Mouse (Mus musculus) ES-Bruce4 (cell line): ENCODE measurements around the gene Sgo1. TPM values are rescaled to one million over a fixed set of nuclear protein-coding genes. Genes with fewer than 3 reads are reported as not detected.

ENCODE experiments used
- H3K27ac ChIP-seq: 2 replicates; pipeline ENCODE4 v1.5.1; 2012; ENCODE audit warnings: low read length, inconsistent platforms; ENCODE audit not compliant: insufficient read depth
- H3K27me3 ChIP-seq: 2 replicates; pipeline ENCODE4 v1.6.1; 2012; ENCODE audit warnings: mild to moderate bottlenecking, low read length, inconsistent platforms; ENCODE audit not compliant: control insufficient read depth, poor library complexity, insufficient read depth, severe bottlenecking
- H3K36me3 ChIP-seq: 2 replicates; pipeline ENCODE4 v1.6.1; 2012; ENCODE audit warnings: inconsistent platforms, mild to moderate bottlenecking, low read length, moderate library complexity; ENCODE audit not compliant: control insufficient read depth, poor library complexity, insufficient read depth, severe bottlenecking
- H3K4me1 ChIP-seq: one replicate; pipeline ENCODE4 v1.8.1; 2011; ENCODE audit warnings: low read length; ENCODE audit not compliant: control insufficient read depth, insufficient read depth
- H3K4me3 ChIP-seq: 2 replicates; pipeline ENCODE4 v1.5.1; 2011; ENCODE audit warnings: low read depth, mild to moderate bottlenecking, low read length
- H3K9ac ChIP-seq: 2 replicates; pipeline ENCODE4 v1.6.1; 2012; ENCODE audit warnings: low read depth, mild to moderate bottlenecking, inconsistent platforms; ENCODE audit not compliant: poor library complexity, severe bottlenecking
- H3K9me3 ChIP-seq: replicated peaks from 2 replicates; pipeline ENCODE4 v1.6.1; 2012; ENCODE audit warnings: mild to moderate bottlenecking, low read length, inconsistent platforms; ENCODE audit not compliant: control insufficient read depth, poor library complexity, insufficient read depth, severe bottlenecking
- CTCF ChIP-seq: IDR thresholded peaks from one replicate; pipeline ENCODE4 v1.8.1; 2011; ENCODE audit warnings: low read depth, low read length
- EP300 ChIP-seq: IDR thresholded peaks from 2 replicates; pipeline ENCODE4 v1.6.1; 2011; ENCODE audit warnings: low read depth, low read length; ENCODE audit not compliant: insufficient read depth
- POLR2A ChIP-seq: IDR thresholded peaks from one replicate; pipeline ENCODE4 v1.8.1; 2011; ENCODE audit warnings: low read length; ENCODE audit not compliant: insufficient read depth
- polyA plus RNA-seq: library from polyadenylated mRNA; stranded (reverse); fragments of >200 nt; gene quantifications from 2 replicates; pipeline ENCODE4 v1.2.4, GENCODE M21; 2011; ENCODE audit warnings: low read depth; ENCODE audit not compliant: missing spikeins, insufficient read depth, insufficient read length

The Sgo1 gene
- polyA plus RNA-seq, 1 experiment, result 71.5 TPM

GRCm38 (mm10) chr17:53656369-53656860, 32.7 kb downstream of the Sgo1 start:
- no peak overlapping the region for H3K4me3 ChIP-seq
- H3K9me3 ChIP-seq, result no peaks in the 10 kb centered on the region
- H3K36me3 ChIP-seq, result peaks cover 25% of the 10 kb centered on the region
- H3K27me3 ChIP-seq, result no peaks in the 10 kb centered on the region
- no peak overlapping the region for H3K9ac ChIP-seq
- no peak overlapping the region for H3K27ac ChIP-seq
- H3K4me1 ChIP-seq, result peaks cover 3% of the 10 kb centered on the region
- TF ChIP-seq EP300 (no peak), CTCF (no peak), POLR2A (no peak)

GRCm38 (mm10) chr17:53655959-53656358, 33.2 kb downstream of the Sgo1 start:
- Histone ChIP-seq H3K4me1 (peaks cover 3% of the 10 kb centered on the region), H3K9me3 (no peaks in the 10 kb centered on the region), H3K36me3 (peaks cover 25% of the 10 kb centered on the region), H3K9ac (no peak overlapping the region), H3K27ac (no peak overlapping the region), H3K4me3 (no peak overlapping the region), H3K27me3 (no peaks in the 10 kb centered on the region)
- TF ChIP-seq EP300 (no peak), CTCF (no peak), POLR2A (no peak)

GRCm38 (mm10) chr17:53655081-53655480, 34.1 kb downstream of the Sgo1 start:
- H3K36me3 ChIP-seq, result peaks cover 25% of the 10 kb centered on the region
- no peaks in the 10 kb centered on the region for H3K9me3 ChIP-seq
- no peak overlapping the region for H3K4me3 ChIP-seq
- peaks cover 3% of the 10 kb centered on the region for H3K4me1 ChIP-seq
- no peak overlapping the region for H3K9ac ChIP-seq
- no peak overlapping the region for H3K27ac ChIP-seq
- TF ChIP-seq CTCF (no peak), POLR2A (no peak), EP300 (no peak)
- H3K27me3 ChIP-seq, result no peaks in the 10 kb centered on the region

- TF ChIP-seq POLR2A, result no peak
- no peak for TF ChIP-seq CTCF
- TF ChIP-seq EP300, result no peak
- Histone ChIP-seq H3K36me3 (peaks cover 25% of the 10 kb centered on the region), H3K27ac (no peak overlapping the region), H3K9ac (no peak overlapping the region), H3K9me3 (no peaks in the 10 kb centered on the region), H3K4me1 (peaks cover 3% of the 10 kb centered on the region), H3K4me3 (no peak overlapping the region), H3K27me3 (no peaks in the 10 kb centered on the region)
Observed at GRCm38 (mm10) chr17:53654596-53654995, 34.5 kb downstream of the Sgo1 start.

- TF ChIP-seq CTCF (no peak), POLR2A (no peak), EP300 (no peak)
- Histone ChIP-seq H3K4me3 (no peak overlapping the region), H3K9ac (no peak overlapping the region), H3K9me3 (no peaks in the 10 kb centered on the region), H3K4me1 (no peaks in the 10 kb centered on the region), H3K27ac (no peak overlapping the region), H3K27me3 (no peaks in the 10 kb centered on the region), H3K36me3 (peaks cover 22% of the 10 kb centered on the region)
Observed at GRCm38 (mm10) chr17:53650251-53650661, 38.9 kb downstream of the Sgo1 start.

- TF ChIP-seq POLR2A (no peak), CTCF (no peak), EP300 (no peak)
- H3K9me3 ChIP-seq, result no peaks in the 10 kb centered on the region
Observed at GRCm38 (mm10) chr17:53643360-53643759, 45.8 kb downstream of the Sgo1 start.

More at GRCm38 (mm10) chr17:53643360-53643759, 45.8 kb downstream of the Sgo1 start:
- Histone ChIP-seq H3K36me3 (peaks cover 12% of the 10 kb centered on the region), H3K4me1 (no peaks in the 10 kb centered on the region), H3K9ac (no peak overlapping the region), H3K4me3 (no peak overlapping the region), H3K27ac (no peak overlapping the region), H3K27me3 (no peaks in the 10 kb centered on the region)
